Mouse (Mus musculus) embryonic fibroblast, embryonic 13.5 days (primary cell): Measurements from ENCODE around the gene Mtg1.

ENCODE experiments used
- CTCF ChIP-seq: IDR thresholded peaks from 2 replicates; pipeline ENCODE4 v1.5.1; 2011; ENCODE audit warnings: mild to moderate bottlenecking, control low read depth, low read length, moderate library complexity, borderline replicate concordance; ENCODE audit not compliant: insufficient read depth
- POLR2A ChIP-seq: IDR thresholded peaks from 2 replicates; pipeline ENCODE4 v1.6.1; 2011; ENCODE audit warnings: low read depth, mild to moderate bottlenecking, control low read depth, low read length, moderate library complexity

- TF ChIP-seq POLR2A (no peak), CTCF (no peak)
Observed at GRCm38 (mm10) chr7:140092924-140093528, 44.3 kb upstream of the Mtg1 start, which contains the start of gene Prap1.
